Mouse (Mus musculus): ENCODE measurements around the gene Gm9887. TPM values are rescaled to one million over a fixed set of nuclear protein-coding genes. Genes with fewer than 3 reads are reported as not detected.

Gene Gm9887
- total and polyA plus RNA-seq, 3 experiments: 1.7 to 4.9 TPM; not detected in 1

- TF ChIP-seq BHLHE40 (IDR thresholded peaks at IDR 0.05; ENCODE audit: borderline replicate concordance, low read depth, low read length) (no peak), CHD2 (IDR thresholded peaks at IDR 0.05; ENCODE audit: low read length) (no peak)
Observed at GRCm38 (mm10) chr12:69360655-69360996, 11.6 kb downstream of the Gm9887 start (continued).

DNA sequence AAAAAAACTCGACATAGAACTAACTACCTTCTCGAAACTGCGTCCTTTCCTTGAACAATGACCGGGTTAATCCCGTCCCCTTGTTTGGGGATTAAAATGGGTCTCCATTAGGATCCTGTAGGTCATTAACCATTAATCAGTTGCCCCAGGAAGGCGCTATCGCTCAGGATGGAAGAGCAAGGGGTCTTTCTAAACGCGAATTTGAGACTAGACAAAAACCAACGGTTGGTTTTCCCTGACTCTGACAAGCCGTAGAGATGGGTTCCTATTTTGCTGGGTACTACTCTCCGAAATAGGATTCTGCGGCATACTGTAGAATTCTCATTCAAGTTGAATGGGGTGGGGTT, 15.0 kb downstream of the Gm9887 start:
- DNase-seq (ENCODE audit: low read depth, low spot score): no peak
- Histone ChIP-seq H3K4me1 (ENCODE audit: control insufficient read depth in 1 of 2, insufficient read depth in 2 of 2, low read length in 2 of 2) (peaks cover 0 to 7% of the 10 kb centered on the region in 2 experiments; a peak in 3 of 4 replicates), H3K27me3 (ENCODE audit: control insufficient read depth in 1 of 2, insufficient read depth in 2 of 2, low read length in 2 of 2) (no peaks in the 10 kb centered on the region), H3K36me3 (ENCODE audit: control insufficient read depth in 1 of 2, insufficient read depth in 2 of 2, low read length in 2 of 2) (peaks cover 5 to 11% of the 10 kb centered on the region in 2 experiments), H3K4me3 (ENCODE audit: control insufficient read depth in 1 of 2, insufficient read depth in 1 of 2, low read depth in 2 of 2, low read length in 2 of 2) (peak overlapping the region; percentile 96 to 97), H3K27ac (ENCODE audit: control insufficient read depth, low read depth, low read length) (peak overlapping the region; percentile 69), H3K9ac (ENCODE audit: control insufficient read depth, low read depth, low read length, poor library complexity, severe bottlenecking) (peak overlapping the region; percentile 96), H3K9me3 (replicated peaks; ENCODE audit: insufficient read depth, low read length) (no peaks in the 10 kb centered on the region), H3K79me2 (ENCODE audit: control insufficient read depth, insufficient read depth, low read length, poor library complexity) (peaks cover 18% of the 10 kb centered on the region)
- TF ChIP-seq MAX (IDR thresholded peaks at IDR 0.05; ENCODE audit: low read length): peak; percentile 34; the same call in 1 of the 2 replicates
- TF ChIP-seq ZMIZ1 (IDR thresholded peaks at IDR 0.05; ENCODE audit: low read depth, low read length): no peak; the same call in 1 of the 2 replicates
- TF ChIP-seq TBP (IDR thresholded peaks at IDR 0.05; ENCODE audit: low read depth, low read length): peak; percentile 26
- TF ChIP-seq JUND (IDR thresholded peaks at IDR 0.05; ENCODE audit: low read depth, low read length): no peak
- TF ChIP-seq MYB (IDR thresholded peaks at IDR 0.05; ENCODE audit: low read depth, low read length): peak; percentile 66; the same call in 1 of the 2 replicates
- no peak for TF ChIP-seq ETS1 (IDR thresholded peaks at IDR 0.05; ENCODE audit: low read depth, low read length)
- no peak for TF ChIP-seq MEF2A (IDR thresholded peaks at IDR 0.05; ENCODE audit: extremely low read depth, insufficient replicate concordance, low read depth, low read length, poor library complexity, severe bottlenecking)
- TF ChIP-seq NRF1 (IDR thresholded peaks at IDR 0.05; ENCODE audit: insufficient read depth, low read depth, low read length, poor library complexity, severe bottlenecking): no peak
- TF ChIP-seq CTCF (IDR thresholded peaks at IDR 0.05 in 2 of 3, conservative IDR thresholded peaks at IDR 0.05 in 1 of 3; ENCODE audit: control insufficient read depth in 1 of 3, insufficient read depth in 1 of 3, low read depth in 2 of 3, low read length in 3 of 3, poor library complexity in 1 of 3, severe bottlenecking in 1 of 3): peak in 1 of 3 experiments; percentile 13; a peak in 1 of 6 replicates
- no peak for TF ChIP-seq USF2 (IDR thresholded peaks at IDR 0.05; ENCODE audit: borderline replicate concordance in 1 of 2, insufficient read depth in 1 of 2, low read depth in 1 of 2, low read length in 2 of 2)
- no peak; the same call in 1 of the 2 replicates for TF ChIP-seq NELFE (IDR thresholded peaks at IDR 0.05; ENCODE audit: low read depth, low read length)
- TF ChIP-seq EP300 (IDR thresholded peaks at IDR 0.05; ENCODE audit: low read depth in 1 of 2, low read length in 2 of 2): no peak; a peak in 2 of 4 replicates

- Histone ChIP-seq H3K9me3 (replicated peaks; ENCODE audit: insufficient read depth, low read length) (no peaks in the 10 kb centered on the region), H3K27ac (ENCODE audit: control insufficient read depth, low read depth, low read length) (peak within 1 kb of the TSS; percentile 69), H3K79me2 (ENCODE audit: control insufficient read depth, insufficient read depth, low read length, poor library complexity) (peaks cover 18% of the 10 kb centered on the region), H3K9ac (ENCODE audit: control insufficient read depth, low read depth, low read length, poor library complexity, severe bottlenecking) (peak within 1 kb of the TSS; percentile 96), H3K27me3 (ENCODE audit: control insufficient read depth in 1 of 2, insufficient read depth in 2 of 2, low read length in 2 of 2) (no peaks in the 10 kb centered on the region), H3K36me3 (ENCODE audit: control insufficient read depth in 1 of 2, insufficient read depth in 2 of 2, low read length in 2 of 2) (peaks cover 10 to 11% of the 10 kb centered on the region in 2 experiments), H3K4me3 (ENCODE audit: control insufficient read depth in 1 of 2, insufficient read depth in 1 of 2, low read depth in 2 of 2, low read length in 2 of 2) (peak within 1 kb of the TSS; percentile 96 to 97), H3K4me1 (ENCODE audit: control insufficient read depth in 1 of 2, insufficient read depth in 2 of 2, low read length in 2 of 2) (peaks cover 0 to 7% of the 10 kb centered on the region in 2 experiments; a peak in 3 of 4 replicates)
- peak; percentile 87 for TF ChIP-seq ZMIZ1 (IDR thresholded peaks at IDR 0.05; ENCODE audit: low read depth, low read length)
- TF ChIP-seq BHLHE40 (IDR thresholded peaks at IDR 0.05; ENCODE audit: borderline replicate concordance, low read depth, low read length): no peak
- TF ChIP-seq NELFE (IDR thresholded peaks at IDR 0.05; ENCODE audit: low read depth, low read length): peak; percentile 95
- peak; percentile 57; the same call in 1 of the 2 replicates for TF ChIP-seq KAT2A (conservative IDR thresholded peaks at IDR 0.05; ENCODE audit: low read depth, low read length)
- no peak for TF ChIP-seq USF2 (IDR thresholded peaks at IDR 0.05; ENCODE audit: borderline replicate concordance in 1 of 2, insufficient read depth in 1 of 2, low read depth in 1 of 2, low read length in 2 of 2)
- peak; percentile 90 for TF ChIP-seq HCFC1 (IDR thresholded peaks at IDR 0.05; ENCODE audit: low read depth, low read length)
- no peak for TF ChIP-seq ETS1 (IDR thresholded peaks at IDR 0.05; ENCODE audit: low read depth, low read length)
- TF ChIP-seq NRF1 (IDR thresholded peaks at IDR 0.05; ENCODE audit: insufficient read depth, low read depth, low read length, poor library complexity, severe bottlenecking): peak; percentile 84
- TF ChIP-seq MXI1 (IDR thresholded peaks at IDR 0.05; ENCODE audit: low read depth, low read length): peak; percentile 62; the same call in 1 of the 2 replicates
- no peak for TF ChIP-seq CHD2 (IDR thresholded peaks at IDR 0.05; ENCODE audit: low read length)
- peak; percentile 88 for TF ChIP-seq TBP (IDR thresholded peaks at IDR 0.05; ENCODE audit: low read depth, low read length)
- TF ChIP-seq POLR2A (IDR thresholded peaks at IDR 0.05; ENCODE audit: control insufficient read depth in 1 of 2, insufficient read depth in 1 of 2, low read depth in 1 of 2, low read length in 2 of 2, poor library complexity in 1 of 2): peak; percentile 87 to 97
- peak; percentile 85 for TF ChIP-seq SIN3A (IDR thresholded peaks at IDR 0.05; ENCODE audit: low read length)
- peak; percentile 61 for TF ChIP-seq TCF12 (IDR thresholded peaks at IDR 0.05; ENCODE audit: low read depth, low read length)
- no peak for TF ChIP-seq JUND (IDR thresholded peaks at IDR 0.05; ENCODE audit: low read depth, low read length)
- TF ChIP-seq ZNF384 (IDR thresholded peaks at IDR 0.05; ENCODE audit: low read depth, low read length): peak; percentile 61; the same call in 1 of the 2 replicates
- peak; percentile 25; the same call in 1 of the 2 replicates for TF ChIP-seq MAX (IDR thresholded peaks at IDR 0.05; ENCODE audit: low read length)
- TF ChIP-seq POLR2AphosphoS2 (IDR thresholded peaks at IDR 0.05; ENCODE audit: low read length): peak; percentile 87
- TF ChIP-seq EP300 (IDR thresholded peaks at IDR 0.05; ENCODE audit: low read depth in 1 of 2, low read length in 2 of 2): 0 out of 4 replicates have a peak, but pooled peaks of 1 of the 2 experiments have one; percentile 9
- peak; percentile 41; the same call in 1 of the 2 replicates for TF ChIP-seq MYC (IDR thresholded peaks at IDR 0.05; ENCODE audit: low read depth, low read length)
- DNase-seq (ENCODE audit: low read depth, low spot score): peak; percentile 93
Observed at GRCm38 (mm10) chr12:69356546-69357299, 15.5 kb downstream of the Gm9887 start, which contains the start of gene Nemf. Gene Nemf, minus strand, starts transcription at chr12:69357165.

All from MEL (cell line).